Comparison of ENCODE assay signal across 21 mouse cellular contexts in the genomic region with DNA sequence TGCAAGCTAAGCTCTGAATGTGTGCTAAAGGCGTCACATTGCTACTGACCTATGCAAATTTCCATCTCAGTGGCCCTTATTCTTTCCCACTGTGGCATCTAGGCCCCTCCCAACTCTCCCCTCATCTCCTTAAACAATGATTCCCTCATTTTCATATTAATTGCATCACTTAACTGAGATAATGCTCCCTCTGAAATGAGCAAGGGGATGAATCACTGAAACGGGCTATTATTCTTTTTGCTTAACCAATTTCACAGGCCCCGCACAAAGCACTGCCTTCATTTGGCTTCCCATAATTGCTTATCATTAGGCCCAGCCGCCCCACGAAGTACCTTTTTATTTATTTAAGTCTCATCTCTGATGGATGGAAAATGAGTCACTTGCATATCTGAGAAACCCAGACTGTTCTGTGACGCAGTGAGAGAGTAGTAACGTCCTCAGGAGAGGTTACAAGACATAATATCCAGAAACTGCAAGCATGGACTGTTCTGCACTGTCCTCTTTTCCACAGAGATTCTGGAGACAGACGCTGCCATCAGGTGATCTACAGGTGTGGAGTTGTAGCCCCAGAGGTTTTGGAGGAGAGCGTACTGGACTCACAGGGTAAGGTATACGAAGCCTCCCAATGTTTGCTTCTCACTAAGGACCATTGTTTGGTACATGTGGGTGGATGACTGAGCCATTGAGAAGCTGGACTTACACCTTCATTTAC. TPM values are rescaled to one million over a fixed set of nuclear protein-coding genes. Genes with fewer than 3 reads are reported as not detected.
DNase-seq lines count a peak whose midpoint lies in the region; ATAC-seq and TF ChIP-seq lines count a peak whose summit lies in the region.
"Had no signal": no experiment of that assay in that cellular context is flagged by ENCODE, and none has a peak within 500 bp of the region (broad histone marks: within the 10 kb centered on the region; RNA-seq: fewer than 3 reads in every experiment).

Gm16223 (plus strand) TSS at position 485 of the 712 bp plus-strand sequence.

- H3K27me3 ChIP-seq in forebrain, embryonic 11.5 days (ENCODE audit: control insufficient read depth, insufficient read depth, low read length), result no peaks in the 10 kb centered on the region
- H3K27me3 ChIP-seq in forebrain, embryonic 10.5 days (ENCODE audit: poor library complexity, severe bottlenecking), result no peaks in the 10 kb centered on the region
- H3K27me3 ChIP-seq in forebrain, embryonic 12.5 days, result no peaks in the 10 kb centered on the region
- no peaks in the 10 kb centered on the region for H3K27me3 ChIP-seq in hindbrain, embryonic 15.5 days
- no peaks in the 10 kb centered on the region for H3K27me3 ChIP-seq in neural tube, embryonic 12.5 days (replicated peaks)
- H3K27me3 ChIP-seq: heart, embryonic 12.5 days had no signal

- no peak within 1 kb of the TSS for H3K27ac ChIP-seq in forebrain, embryonic 11.5 days (ENCODE audit: low read depth, low read length)
- no peak within 1 kb of the TSS for H3K27ac ChIP-seq in forebrain, embryonic 10.5 days
- 0 out of 2 replicates have a peak within 1 kb of the TSS, but pooled peaks have one; percentile 19 for H3K27ac ChIP-seq in forebrain, embryonic 12.5 days
- H3K27ac ChIP-seq in hindbrain, embryonic 15.5 days (replicated peaks), result peak within 1 kb of the TSS; percentile 26; the same call in 1 of the 2 replicates
- no peak within 1 kb of the TSS for H3K27ac ChIP-seq in neural tube, embryonic 12.5 days
- H3K27ac ChIP-seq in left cerebral cortex, adult 2 months, result no peak within 1 kb of the TSS

- no peak within 1 kb of the TSS for H3K4me2 ChIP-seq in forebrain, embryonic 11.5 days (ENCODE audit: low read depth, low read length, severe bottlenecking)
- no peak within 1 kb of the TSS for H3K4me2 ChIP-seq in forebrain, embryonic 12.5 days
- no peak within 1 kb of the TSS for H3K4me2 ChIP-seq in hindbrain, embryonic 15.5 days
- no peak within 1 kb of the TSS for H3K4me2 ChIP-seq in neural tube, embryonic 12.5 days (replicated peaks)
- H3K4me2 ChIP-seq: heart, embryonic 12.5 days had no signal

- no peak for TF ChIP-seq CTCF in left cerebral cortex, adult 2 months (IDR thresholded peaks at IDR 0.05)

- WGBS in forebrain, embryonic 11.5 days, result 53% methylated on average over 10 of the region's 10 CpGs
- WGBS in forebrain, embryonic 10.5 days, result 73% methylated on average over 10 of the region's 10 CpGs
- WGBS in forebrain, embryonic 12.5 days, result 39% methylated on average over 10 of the region's 10 CpGs
- WGBS in hindbrain, embryonic 15.5 days, result 45% methylated on average over 10 of the region's 10 CpGs
- WGBS in neural tube, embryonic 12.5 days, result 64% methylated on average over 10 of the region's 10 CpGs

- no peak within 1 kb of the TSS for H3K4me3 ChIP-seq in forebrain, embryonic 11.5 days (ENCODE audit: low read depth, low read length)
- no peak within 1 kb of the TSS for H3K4me3 ChIP-seq in forebrain, embryonic 10.5 days
- H3K4me3 ChIP-seq in forebrain, embryonic 12.5 days (replicated peaks), result no peak within 1 kb of the TSS
- H3K4me3 ChIP-seq in hindbrain, embryonic 15.5 days, result no peak within 1 kb of the TSS
- no peak within 1 kb of the TSS for H3K4me3 ChIP-seq in neural tube, embryonic 12.5 days
- no peak within 1 kb of the TSS for H3K4me3 ChIP-seq in left cerebral cortex, adult 2 months
- H3K4me3 ChIP-seq: heart, embryonic 12.5 days had no signal

- intact Hi-C loops in left cerebral cortex, adult 2 months (cut with DNase I), result no loop called here

- no peak for DNase-seq in forebrain, embryonic 11.5 days (ENCODE audit: low spot score)
- DNase-seq in forebrain, embryonic 10.5 days (ENCODE audit: extremely low spot score, low spot score), result no peak
- no peak for DNase-seq in ovary, postnatal 36 days (ENCODE audit: low spot score)
- no peak for DNase-seq in layer of hippocampus, adult 11-12 months (ENCODE audit: low spot score)
- DNase-seq in left cerebral cortex, adult 2 months (ENCODE audit: extremely low spot score in 1 of 2, low spot score in 2 of 2), result no peak
- DNase-seq: cerebellum, adult 8-10 months; embryo, embryonic 11 days; heart, postnatal 36 days; kidney, adult 11 months; kidney, postnatal 14 days; liver; lung, adult 18-20 months; lung, postnatal 36 days; right cerebral cortex, postnatal 4 days; thymus, adult 18-20 months had no signal

- no peaks in the 10 kb centered on the region; the same call in 1 of the 2 replicates for H3K9me3 ChIP-seq in forebrain, embryonic 11.5 days (ENCODE audit: control insufficient read depth, low read length)
- no peaks in the 10 kb centered on the region for H3K9me3 ChIP-seq in forebrain, embryonic 10.5 days
- no peaks in the 10 kb centered on the region for H3K9me3 ChIP-seq in forebrain, embryonic 12.5 days
- no peaks in the 10 kb centered on the region for H3K9me3 ChIP-seq in hindbrain, embryonic 15.5 days
- no peaks in the 10 kb centered on the region for H3K9me3 ChIP-seq in neural tube, embryonic 12.5 days

- H3K36me3 ChIP-seq in forebrain, embryonic 11.5 days (ENCODE audit: control insufficient read depth, insufficient read depth, low read length), result no peaks in the 10 kb centered on the region
- no peaks in the 10 kb centered on the region for H3K36me3 ChIP-seq in forebrain, embryonic 10.5 days (replicated peaks)
- H3K36me3 ChIP-seq in forebrain, embryonic 12.5 days (replicated peaks), result no peaks in the 10 kb centered on the region
- no peaks in the 10 kb centered on the region for H3K36me3 ChIP-seq in hindbrain, embryonic 15.5 days
- no peaks in the 10 kb centered on the region for H3K36me3 ChIP-seq in neural tube, embryonic 12.5 days
- H3K36me3 ChIP-seq: heart, embryonic 12.5 days had no signal

- ATAC-seq in forebrain, embryonic 11.5 days (replicated peaks; ENCODE audit: low FRiP score), result peak; percentile 88
- peak; percentile 88 for ATAC-seq in forebrain, embryonic 12.5 days (ENCODE audit: low FRiP score)
- ATAC-seq in hindbrain, embryonic 15.5 days (ENCODE audit: low FRiP score, low read depth), result peak; percentile 74
- peak; percentile 87 for ATAC-seq in neural tube, embryonic 12.5 days (ENCODE audit: low FRiP score, low read depth)

- H3K4me1 ChIP-seq in forebrain, embryonic 11.5 days (replicated peaks; ENCODE audit: control insufficient read depth, insufficient read depth, low read length), result no peaks in the 10 kb centered on the region
- peaks cover 10% of the 10 kb centered on the region; the same call in 1 of the 2 replicates for H3K4me1 ChIP-seq in forebrain, embryonic 10.5 days
- H3K4me1 ChIP-seq in forebrain, embryonic 12.5 days, result no peaks in the 10 kb centered on the region; the same call in 1 of the 2 replicates
- no peaks in the 10 kb centered on the region for H3K4me1 ChIP-seq in hindbrain, embryonic 15.5 days (replicated peaks)
- no peaks in the 10 kb centered on the region for H3K4me1 ChIP-seq in neural tube, embryonic 12.5 days
- H3K4me1 ChIP-seq: heart, embryonic 12.5 days had no signal

- H3K9ac ChIP-seq in forebrain, embryonic 11.5 days (ENCODE audit: low read length), result no peak within 1 kb of the TSS
- no peak within 1 kb of the TSS for H3K9ac ChIP-seq in forebrain, embryonic 12.5 days
- no peak within 1 kb of the TSS for H3K9ac ChIP-seq in hindbrain, embryonic 15.5 days
- no peak within 1 kb of the TSS for H3K9ac ChIP-seq in neural tube, embryonic 12.5 days
- H3K9ac ChIP-seq: heart, embryonic 12.5 days had no signal

RNA-seq across cellular contexts. Expression of gene Gm16223, which starts in this region (rescaled TPM):
- polyA plus RNA-seq in forebrain, embryonic 11.5 days (2014; fragmentation: Nextera tagmentation; extraction: Ambion mirVana), result not detected in 2 replicates
- not detected in 2 replicates for polyA plus RNA-seq in forebrain, embryonic 10.5 days (2016; fragmentation: Nextera tagmentation; extraction: Ambion mirVana)
- polyA plus RNA-seq in forebrain, embryonic 12.5 days (2016; fragmentation: Nextera tagmentation; extraction: Ambion mirVana), result 0.09 TPM in 1 of 2 replicates, not detected in the other
- 0.10 TPM in 1 of 2 replicates, not detected in the other for polyA plus RNA-seq in hindbrain, embryonic 15.5 days (2015; fragmentation: Nextera tagmentation; extraction: Ambion mirVana)
- polyA plus RNA-seq in neural tube, embryonic 12.5 days (2016; fragmentation: Nextera tagmentation; extraction: Ambion mirVana), result 0.08 TPM in 1 of 2 replicates, not detected in the other
- under 1 TPM in 1 of 2 experiments, not detected in 1; 0.14 TPM for total RNA-seq in left cerebral cortex, adult 2 months (2021)
- total RNA-seq: heart, postnatal 36 days; monocyte, adult 5-6 weeks had no signal
- polyA plus RNA-seq: C2C12; heart, embryonic 12.5 days had no signal

Comparison
In these comparisons a context has a peak if more than half of its experiments do, and no peak if none do; other contexts are left out.
1. Peak in ATAC-seq in forebrain, embryonic 11.5 days; RNA of the gene not detected or under 1 TPM.
2. Peak in ATAC-seq and H3K27ac ChIP-seq in forebrain, embryonic 12.5 days; RNA of the gene not detected or under 1 TPM.
3. Peak in ATAC-seq and H3K27ac ChIP-seq in hindbrain, embryonic 15.5 days; RNA of the gene not detected or under 1 TPM.
4. Peak in ATAC-seq in neural tube, embryonic 12.5 days; RNA of the gene not detected or under 1 TPM.